Mouse (Mus musculus) T-helper 2 cell (primary cell): ENCODE results near the gene Mblac1.

Source experiments
- in situ Hi-C: fragments of 300-600 bp; cut with MboI, MseI; formaldehyde crosslinking; loops from one replicate; pipeline ENCODE4 v1.15.1; 2025; ENCODE audit warnings: high pct_unique_total_duplicates

Mblac1 gene

DNA sequence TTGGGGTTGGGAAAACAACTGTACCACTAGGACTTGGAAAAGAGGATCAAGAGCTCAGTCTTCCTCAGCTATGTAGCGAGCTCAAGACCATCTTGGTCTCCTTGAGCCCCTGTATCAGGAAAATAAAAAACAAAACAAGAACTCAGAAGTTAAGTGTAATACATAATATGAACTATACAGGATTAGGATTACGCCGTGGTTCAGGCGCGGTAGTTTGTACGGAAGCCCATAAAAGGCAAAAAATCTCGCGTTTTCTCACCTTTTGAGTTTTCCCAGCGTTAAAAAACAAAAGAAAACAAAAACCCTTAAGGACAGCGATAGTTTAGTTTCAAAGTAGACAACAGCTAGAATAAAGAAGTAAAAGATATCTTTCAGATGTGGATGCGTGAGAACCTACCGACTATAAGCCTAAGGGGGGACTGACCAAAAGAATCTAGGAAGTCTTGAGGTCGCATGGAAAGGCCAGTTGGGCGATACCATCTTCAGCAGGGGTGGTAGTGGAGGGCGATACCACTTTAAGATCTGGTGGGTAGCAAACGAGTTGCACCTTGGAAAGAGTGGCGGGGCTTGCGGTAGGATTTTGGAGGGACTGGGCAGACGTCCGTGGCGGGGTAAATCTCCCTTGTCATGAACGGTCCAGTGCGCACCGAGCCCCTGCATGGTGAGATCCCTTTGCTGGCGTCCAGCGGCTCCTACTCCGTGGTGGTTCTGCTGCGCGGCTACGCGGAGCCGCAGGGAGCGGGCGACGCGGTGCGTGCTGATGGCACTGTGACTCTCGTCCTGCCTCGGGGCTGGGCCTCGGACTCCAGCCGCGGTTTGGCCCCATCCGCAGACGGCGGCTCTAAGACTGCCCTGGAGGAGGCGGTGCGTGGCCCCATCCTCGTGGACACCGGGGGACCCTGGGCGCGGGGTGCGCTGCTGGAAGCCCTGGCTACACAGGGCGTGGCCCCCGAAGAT is at the start of gene Mblac1:
Gene Mblac1, plus strand, starts transcription at position 544 of the 957 bp plus-strand sequence.
- in situ Hi-C loops: no loop called here

DNA sequence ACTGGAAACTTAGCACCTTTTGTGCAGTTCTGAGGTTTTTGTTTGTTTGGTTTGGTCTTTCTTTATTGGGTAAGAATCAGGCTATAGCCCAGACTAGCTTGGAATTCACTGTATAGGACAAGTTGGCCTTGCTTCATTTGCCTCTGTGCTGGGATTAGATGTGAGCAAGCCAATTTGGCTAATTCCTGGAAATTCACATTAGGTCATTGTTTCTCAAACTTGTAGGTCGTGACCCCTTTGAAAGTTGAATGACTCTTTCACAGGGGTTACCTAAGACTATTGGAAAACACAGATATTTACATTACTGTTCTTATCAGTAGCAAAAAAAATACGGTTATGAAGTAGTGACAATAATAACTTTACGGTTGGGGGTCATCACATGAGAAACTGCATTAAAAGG is 39.7 kb upstream of the Mblac1 start:
- in situ Hi-C loops: loop anchor here (5.0 kb wide), 1 partner anchor 67 kb away; the partner anchor contains the start of gene Zkscan1

GRCm38 (mm10) chr5:138155443-138155976 is 38.6 kb upstream of the Mblac1 start, which contains the start of gene Zfp113:
Gene Zfp113 (minus strand): TSS chr5:138155744.
- in situ Hi-C loops: no loop called here

DNA sequence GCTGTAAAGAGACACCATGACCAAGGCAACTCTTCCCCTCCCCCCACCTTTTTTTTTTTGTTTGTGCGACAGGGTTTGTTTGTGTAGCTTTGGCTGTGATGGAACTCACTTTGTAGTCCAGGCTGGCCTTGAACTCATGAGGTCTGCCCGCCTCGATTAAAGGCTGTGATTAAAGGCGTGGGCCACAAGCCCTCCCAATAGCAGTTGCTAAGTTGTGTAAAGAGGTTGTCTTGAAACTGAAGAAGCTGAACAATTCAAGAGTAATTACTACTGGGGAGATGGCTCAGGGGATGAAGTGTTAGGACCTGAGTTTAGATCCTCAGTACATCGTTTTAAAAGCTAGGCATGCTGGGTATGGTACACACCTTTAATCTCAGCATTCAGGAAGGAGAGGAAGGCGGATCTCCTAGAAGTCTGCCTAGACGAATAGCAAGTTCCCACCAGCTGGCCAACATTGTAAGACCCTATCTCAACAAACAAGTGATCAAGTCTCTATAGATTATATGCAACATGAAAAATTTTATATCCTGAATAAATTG is 33.8 kb upstream of the Mblac1 start:
- in situ Hi-C loops: no loop called here

- in situ Hi-C loops: no loop called here
Observed at GRCm38 (mm10) chr5:138160842-138161665, 33.1 kb upstream of the Mblac1 start, which contains the start of gene Cops6. Gene Cops6 (plus strand): TSS chr5:138161071.

GRCm38 (mm10) chr5:138163046-138163445 is 31.1 kb upstream of the Mblac1 start:
- in situ Hi-C loops: no loop called here

DNA sequence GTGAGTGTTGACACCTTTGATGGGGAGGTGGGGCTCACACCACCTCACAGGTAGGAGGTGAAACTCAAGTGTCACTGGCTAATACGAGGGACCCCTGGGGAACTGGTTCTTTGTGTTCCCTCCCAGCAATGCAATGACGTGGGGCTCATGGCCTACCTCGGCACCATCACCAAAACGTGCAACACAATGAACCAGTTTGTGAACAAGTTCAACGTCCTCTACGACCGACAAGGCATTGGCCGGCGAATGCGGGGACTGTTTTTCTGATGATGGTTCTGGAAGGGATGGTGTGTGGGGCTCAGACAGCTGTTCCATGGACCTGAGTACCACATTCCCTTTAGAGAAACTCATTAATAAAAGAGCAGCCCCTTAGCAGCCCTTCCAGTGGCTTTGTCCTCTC is 30.5 kb upstream of the Mblac1 start:
- in situ Hi-C loops: no loop called here

DNA sequence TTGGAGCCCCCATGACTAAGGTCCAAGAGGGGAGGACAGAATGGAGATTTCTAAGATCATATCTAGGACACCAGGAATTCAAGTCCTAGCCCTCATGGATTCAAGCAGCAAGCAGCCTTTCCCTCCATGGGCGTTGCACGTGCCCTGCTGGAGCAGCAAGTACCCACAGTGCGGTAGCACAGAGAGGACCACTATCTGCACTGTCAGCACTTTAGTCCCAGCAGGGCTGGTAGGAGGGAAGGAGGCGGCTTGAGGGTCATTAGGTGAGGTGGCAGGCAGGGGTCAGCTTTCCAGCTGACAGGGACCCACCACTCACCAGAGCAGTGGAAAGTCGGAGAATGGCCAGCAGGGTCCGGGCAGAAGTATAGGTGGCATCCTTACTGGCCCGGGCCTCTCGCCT is 28.5 kb upstream of the Mblac1 start:
- in situ Hi-C loops: loop anchor here (5.0 kb wide), 2 partner anchors 87 to 643 kb away; no protein-coding TSS in a partner anchor

DNA sequence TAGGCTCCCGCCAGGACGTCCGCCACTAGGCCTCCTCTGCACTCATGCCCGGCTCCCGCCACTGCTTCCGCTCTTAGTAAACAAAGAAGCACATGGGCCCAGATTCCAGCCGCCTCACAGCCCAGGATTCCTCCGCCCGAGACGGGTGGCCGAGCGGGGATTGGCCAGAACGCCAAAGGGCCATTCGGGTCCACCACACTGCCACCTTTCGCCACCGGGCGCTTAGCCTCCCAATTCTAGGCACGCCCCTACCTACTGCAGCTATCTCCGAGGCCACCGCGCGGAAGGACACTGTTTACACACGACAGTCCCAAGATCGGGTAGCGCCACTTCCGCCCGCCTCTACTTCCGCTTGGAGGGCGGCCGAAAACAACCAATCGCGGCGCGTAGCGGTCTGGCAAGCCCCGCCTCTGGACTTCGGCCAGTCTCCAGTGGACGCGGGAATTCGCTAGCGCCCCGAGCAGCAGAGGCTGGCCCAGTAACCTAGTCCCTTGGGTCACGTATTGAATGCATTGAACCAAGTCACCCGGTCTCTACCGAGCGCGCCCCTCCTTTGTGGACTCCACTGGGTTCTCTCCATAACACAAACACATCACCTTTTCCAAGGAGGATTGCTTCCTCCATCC is 23.1 kb upstream of the Mblac1 start:
- in situ Hi-C loops: no loop called here

- in situ Hi-C loops: no loop called here
Observed at GRCm38 (mm10) chr5:138171695-138172491, 22.2 kb upstream of the Mblac1 start, which contains the start of the genes Ap4m1 and Mcm7. Gene Ap4m1 (plus strand): TSS chr5:138172002. Gene Mcm7 (minus strand): TSS chr5:138172422.

DNA sequence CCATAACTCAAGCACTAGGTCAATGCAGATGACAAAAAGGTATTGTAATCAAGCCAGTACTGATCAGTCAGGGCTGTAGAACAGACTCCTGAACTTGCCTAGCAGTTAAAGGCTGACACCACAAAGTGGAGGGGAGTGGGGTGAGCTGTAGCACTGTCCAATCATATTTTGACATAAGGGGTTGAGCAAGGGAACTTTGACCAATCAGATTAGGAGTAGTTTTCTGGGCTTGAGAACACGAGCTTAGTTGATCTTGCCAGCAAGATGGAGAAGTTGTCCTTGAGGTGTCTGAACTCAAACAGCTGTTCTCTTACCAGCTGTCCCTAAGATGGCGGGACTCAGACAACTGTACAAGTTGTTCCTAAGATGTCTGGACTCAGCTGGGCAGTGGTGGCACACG is 20.9 kb upstream of the Mblac1 start:
- in situ Hi-C loops: no loop called here

- in situ Hi-C loops: no loop called here
Observed at GRCm38 (mm10) chr5:138186950-138187638, 7.0 kb upstream of the Mblac1 start, which contains the start of the genes Taf6 and Cnpy4. Gene Taf6 (minus strand): TSS chr5:138187451. Gene Cnpy4 (plus strand): TSS chr5:138187485.

GRCm38 (mm10) chr5:138187661-138188306 is 6.3 kb upstream of the Mblac1 start:
- in situ Hi-C loops: no loop called here

DNA sequence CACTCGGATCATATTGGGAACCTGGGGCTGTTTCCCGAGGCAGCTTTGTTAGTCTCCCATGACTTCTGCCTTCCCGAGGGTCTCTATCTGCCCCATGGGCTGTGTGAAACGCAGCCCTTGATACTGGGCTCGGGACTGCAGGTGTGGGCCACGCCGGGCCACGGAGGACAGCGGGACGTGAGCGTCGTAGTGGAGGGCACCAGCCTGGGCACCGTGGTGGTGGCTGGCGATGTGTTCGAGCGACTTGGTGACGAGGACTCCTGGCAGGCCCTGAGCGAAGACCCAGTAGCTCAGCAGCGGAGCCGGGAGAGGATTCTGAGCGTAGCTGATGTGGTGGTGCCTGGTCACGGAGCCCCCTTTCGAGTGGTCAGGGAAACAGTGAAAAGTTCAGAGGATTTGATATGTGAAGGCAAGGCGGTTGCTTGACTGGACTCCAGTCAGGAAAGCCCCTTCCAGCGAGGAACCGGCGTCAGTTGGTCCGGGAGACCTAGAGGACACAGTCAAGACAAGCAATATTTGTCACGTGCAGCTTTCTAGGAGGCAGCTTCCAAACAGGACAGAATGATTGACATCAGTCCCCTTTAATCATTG is 736 bp downstream of the Mblac1 start:
- in situ Hi-C loops: no loop called here

DNA sequence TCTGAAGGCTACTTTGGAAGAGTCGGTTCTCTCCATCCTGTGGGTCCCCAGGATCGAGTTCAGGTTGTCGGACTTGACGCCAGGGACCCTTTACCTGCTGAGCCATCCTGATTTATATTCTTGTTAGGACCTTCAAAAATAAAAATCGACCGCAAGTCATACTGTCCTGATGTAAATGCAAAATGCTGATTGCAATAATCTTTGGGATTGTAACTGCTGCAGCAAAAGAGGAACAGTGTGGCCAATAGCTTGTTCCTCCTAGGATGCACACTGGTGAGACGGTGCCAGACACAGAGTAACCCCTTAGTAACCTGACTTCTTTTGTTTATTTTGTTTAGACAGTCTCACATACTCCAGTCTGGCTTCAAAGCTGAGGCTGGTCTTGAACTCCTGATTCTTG is 1.3 kb downstream of the Mblac1 start:
- in situ Hi-C loops: no loop called here

DNA sequence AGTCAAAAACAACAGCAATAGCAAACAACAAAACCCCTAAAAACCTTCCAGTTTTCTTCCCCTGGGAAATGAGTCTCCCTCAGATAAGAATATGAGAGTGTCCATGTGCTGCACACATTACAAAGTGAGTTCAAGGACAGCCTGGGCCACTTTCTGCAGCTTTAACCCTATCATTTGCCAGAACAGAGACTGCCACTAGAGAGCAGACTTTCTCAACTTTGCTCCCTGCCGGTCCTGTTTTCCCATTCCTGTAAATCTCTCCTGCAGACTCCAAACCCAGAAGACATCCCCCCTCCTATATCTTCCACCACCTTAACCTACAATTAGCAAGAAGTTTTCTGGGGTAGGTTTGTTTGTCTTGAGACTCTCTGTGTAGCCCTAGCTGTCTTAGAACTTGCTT is 5.5 kb downstream of the Mblac1 start:
- in situ Hi-C loops: no loop called here

DNA sequence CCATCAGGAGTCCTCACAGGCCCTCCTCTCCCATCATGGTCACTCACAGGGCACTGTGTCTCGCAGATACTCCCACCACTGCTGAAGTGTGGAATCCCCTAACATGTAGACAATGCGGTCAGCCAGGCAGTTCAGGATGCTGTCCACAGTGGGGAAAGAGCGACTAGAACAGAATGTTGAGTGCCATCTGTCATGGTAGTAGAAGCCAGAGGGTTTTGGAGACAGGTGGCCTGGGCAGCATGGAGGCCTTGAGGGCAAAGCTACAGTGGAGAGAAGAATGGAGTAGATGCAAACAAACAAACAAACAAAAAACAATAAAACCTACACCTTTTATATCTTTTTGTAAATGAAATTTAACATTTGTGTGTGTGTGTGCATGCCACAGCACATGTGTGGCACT is 8.0 kb downstream of the Mblac1 start:
- in situ Hi-C loops: no loop called here

DNA sequence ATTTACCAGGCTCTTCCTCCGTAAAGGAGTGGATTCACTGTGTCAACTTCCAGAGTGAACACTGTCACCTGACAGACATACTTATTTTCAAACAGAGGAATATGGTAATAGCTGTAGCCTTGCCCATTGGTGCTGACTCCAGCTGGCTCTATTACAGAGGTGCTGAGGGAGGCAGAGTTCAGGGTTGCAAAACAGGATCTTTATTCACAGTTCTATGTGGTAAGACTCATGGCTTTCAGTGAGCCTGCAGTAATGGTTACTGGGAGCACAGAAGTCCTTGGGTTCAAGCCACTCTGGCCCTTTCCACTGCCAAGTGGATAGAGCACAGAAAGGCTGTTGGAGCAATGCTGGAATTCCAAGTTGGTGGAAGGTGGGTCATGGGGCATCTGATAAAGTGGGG is 13.1 kb downstream of the Mblac1 start:
- in situ Hi-C loops: no loop called here

DNA sequence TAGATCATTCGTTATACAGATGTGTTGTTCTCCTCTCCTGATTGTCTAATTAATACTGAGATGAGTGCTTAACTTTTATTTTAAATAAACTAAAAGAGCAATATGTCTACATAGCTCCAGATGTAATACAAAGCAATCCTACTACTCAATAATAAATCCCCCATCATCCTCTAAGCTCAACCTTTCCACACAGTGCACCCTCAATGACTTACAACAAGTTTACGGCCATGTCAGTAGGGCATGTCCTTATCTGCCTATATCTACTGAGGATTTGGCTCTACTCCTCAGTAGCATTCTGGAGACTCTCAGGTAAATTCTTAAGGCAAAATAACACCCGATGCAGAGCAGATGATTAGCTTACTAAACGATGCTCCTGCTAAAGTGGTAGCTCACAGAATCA is 13.8 kb downstream of the Mblac1 start:
- in situ Hi-C loops: no loop called here
